Mouse (Mus musculus) layer of hippocampus, adult 8-10 months (tissue): ENCODE measurements around the gene Spin2-ps6. TPM values are rescaled to one million over a fixed set of nuclear protein-coding genes. Genes with fewer than 3 reads are reported as not detected.
"Not testable (repeated sequence)": the region's sequence is repeated elsewhere in the genome, so short reads cannot be mapped to it uniquely, and the experiment has no call there.

Source experiments
- DNase-seq, 2 experiments: peaks; one replicate each; pipeline ENCODE4 v3.0.0; 2022; ENCODE audit warnings: low spot score in 2 of 2
- total RNA-seq, 4 experiments: library from RNA; stranded (reverse); gene quantifications; 2 replicates each; pipeline ENCODE4 v1.2.4; 2022

Spin2-ps6 gene
- total RNA-seq = not detected

- DNase-seq = not testable (repeated sequence)
Measured at GRCm38 (mm10) chrX:33234569-33234968, at the start of gene Spin2-ps6. Gene Spin2-ps6, plus strand, starts transcription at chrX:33234869.

Other genes with a start within 250 kb of the Spin2-ps6 start
- not detected for gene Btbd35f12, start 78.5 kb downstream of the Spin2-ps6 start, total RNA-seq